Mouse (Mus musculus): ENCODE data around the gene Mgat1. TPM values are rescaled to one million over a fixed set of nuclear protein-coding genes. Genes with fewer than 3 reads are reported as not detected.
"Not testable (repeated sequence)": the region's sequence is repeated elsewhere in the genome, so short reads cannot be mapped to it uniquely, and the experiment has no call there.

Gene Mgat1
- polyA plus RNA-seq, 1 experiment from 2014 or later: 34.5 TPM

- WGBS: 67% methylated on average over 1 of the region's 1 CpGs
- not testable (repeated sequence) for H3K4me2 ChIP-seq (ENCODE audit: low read length)
Observed at GRCm38 (mm10) chr11:49284982-49285381, 41.0 kb downstream of the Mgat1 start, which contains the start of gene Olfr1392. Gene Olfr1392 (plus strand): TSS chr11:49285282.

GRCm38 (mm10) chr11:49287251-49287650, 43.3 kb downstream of the Mgat1 start:
- Histone ChIP-seq H3K27me3 (replicated peaks; ENCODE audit: control insufficient read depth, insufficient read depth, low read length) (no peaks in the 10 kb centered on the region), H3K9ac (ENCODE audit: low read depth, low read length) (no peak overlapping the region), H3K27ac (ENCODE audit: low read depth, low read length) (no peak overlapping the region), H3K4me1 (ENCODE audit: control insufficient read depth, insufficient read depth, low read depth, low read length) (no peaks in the 10 kb centered on the region), H3K4me3 (ENCODE audit: low read length) (no peak overlapping the region), H3K36me3 (ENCODE audit: control insufficient read depth, insufficient read depth, low read length) (no peaks in the 10 kb centered on the region), H3K4me2 (ENCODE audit: low read length) (no peak overlapping the region), H3K9me3 (ENCODE audit: control insufficient read depth, low read length) (peaks cover 2% of the 10 kb centered on the region)
- 88% methylated on average over 2 of the region's 2 CpGs for WGBS
- ATAC-seq: no peak

More at GRCm38 (mm10) chr11:49284982-49285381, 41.0 kb downstream of the Mgat1 start, which contains the start of gene Olfr1392:
- not testable (repeated sequence) for H3K9ac ChIP-seq (ENCODE audit: low read depth, low read length); H3K36me3 ChIP-seq (ENCODE audit: control insufficient read depth, insufficient read depth, low read length); H3K4me1 ChIP-seq (ENCODE audit: control insufficient read depth, insufficient read depth, low read depth, low read length); H3K4me3 ChIP-seq (ENCODE audit: low read length); H3K9me3 ChIP-seq (ENCODE audit: control insufficient read depth, low read length); H3K27me3 ChIP-seq (replicated peaks; ENCODE audit: control insufficient read depth, insufficient read depth, low read length); ATAC-seq; H3K27ac ChIP-seq (ENCODE audit: low read depth, low read length)

- Histone ChIP-seq H3K27ac (ENCODE audit: low read depth, low read length) (no peak overlapping the region), H3K9ac (ENCODE audit: low read depth, low read length) (no peak overlapping the region), H3K4me2 (ENCODE audit: low read length) (no peak overlapping the region), H3K9me3 (ENCODE audit: control insufficient read depth, low read length) (no peaks in the 10 kb centered on the region), H3K4me3 (ENCODE audit: low read length) (no peak overlapping the region), H3K36me3 (ENCODE audit: control insufficient read depth, insufficient read depth, low read length) (no peaks in the 10 kb centered on the region), H3K4me1 (ENCODE audit: control insufficient read depth, insufficient read depth, low read depth, low read length) (no peaks in the 10 kb centered on the region), H3K27me3 (replicated peaks; ENCODE audit: control insufficient read depth, insufficient read depth, low read length) (no peaks in the 10 kb centered on the region)
- 49% methylated on average over 3 of the region's 3 CpGs for WGBS
- ATAC-seq: no peak
Observed at GRCm38 (mm10) chr11:49292777-49293176, 48.8 kb downstream of the Mgat1 start.

GRCm38 (mm10) chr11:49304441-49304840, 60.5 kb downstream of the Mgat1 start, which contains the start of gene Olfr10:
Gene Olfr10 (plus strand): TSS chr11:49304741.
- Histone ChIP-seq H3K4me2 (ENCODE audit: low read length) (no peak within 1 kb of the TSS), H3K4me1 (ENCODE audit: control insufficient read depth, insufficient read depth, low read depth, low read length) (no peaks in the 10 kb centered on the region), H3K36me3 (ENCODE audit: control insufficient read depth, insufficient read depth, low read length) (no peaks in the 10 kb centered on the region), H3K4me3 (ENCODE audit: low read length) (no peak within 1 kb of the TSS), H3K9me3 (ENCODE audit: control insufficient read depth, low read length) (no peaks in the 10 kb centered on the region), H3K27me3 (replicated peaks; ENCODE audit: control insufficient read depth, insufficient read depth, low read length) (no peaks in the 10 kb centered on the region), H3K27ac (ENCODE audit: low read depth, low read length) (no peak within 1 kb of the TSS), H3K9ac (ENCODE audit: low read depth, low read length) (no peak within 1 kb of the TSS)
- ATAC-seq: no peak

GRCm38 (mm10) chr11:49308547-49308946, 64.6 kb downstream of the Mgat1 start:
- not testable (repeated sequence) for H3K4me3 ChIP-seq (ENCODE audit: low read length); H3K9ac ChIP-seq (ENCODE audit: low read depth, low read length); H3K4me1 ChIP-seq (ENCODE audit: control insufficient read depth, insufficient read depth, low read depth, low read length); H3K9me3 ChIP-seq (ENCODE audit: control insufficient read depth, low read length); H3K4me2 ChIP-seq (ENCODE audit: low read length); H3K36me3 ChIP-seq (ENCODE audit: control insufficient read depth, insufficient read depth, low read length); ATAC-seq; H3K27me3 ChIP-seq (replicated peaks; ENCODE audit: control insufficient read depth, insufficient read depth, low read length); H3K27ac ChIP-seq (ENCODE audit: low read depth, low read length)
- 82% methylated on average over 5 of the region's 5 CpGs for WGBS

Other genes starting within 250 kb of the Mgat1 start
- gene 9930111J21Rik2, start 192.9 kb upstream of the Mgat1 start, polyA plus RNA-seq (2015; fragmentation: Nextera tagmentation; extraction: Ambion mirVana): 0.29 and 0.40 TPM in 2 replicates
- gene Tgtp2, start 180.0 kb upstream of the Mgat1 start, polyA plus RNA-seq (2015; fragmentation: Nextera tagmentation; extraction: Ambion mirVana): 0.09 TPM in 1 of 2 replicates, not detected in the other
- 0.81 TPM in 2 replicates for gene Ifi47, start 167.6 kb upstream of the Mgat1 start, polyA plus RNA-seq (2015; fragmentation: Nextera tagmentation; extraction: Ambion mirVana)
- not detected in 2 replicates for gene Olfr1396, start 129.3 kb upstream of the Mgat1 start, polyA plus RNA-seq (2015; fragmentation: Nextera tagmentation; extraction: Ambion mirVana)
- not detected in 2 replicates for gene Olfr1395, start 101.9 kb upstream of the Mgat1 start, polyA plus RNA-seq (2015; fragmentation: Nextera tagmentation; extraction: Ambion mirVana)
- gene Olfr1394, start 89.8 kb upstream of the Mgat1 start, polyA plus RNA-seq (2015; fragmentation: Nextera tagmentation; extraction: Ambion mirVana): not detected in 2 replicates
- gene Btnl9, start 57.0 kb upstream of the Mgat1 start, polyA plus RNA-seq (2015; fragmentation: Nextera tagmentation; extraction: Ambion mirVana): 0.27 and 0.65 TPM in 2 replicates
- gene Zfp62, start 40.9 kb upstream of the Mgat1 start, polyA plus RNA-seq (2015; fragmentation: Nextera tagmentation; extraction: Ambion mirVana): 35.3 and 38.0 TPM in 2 replicates
- 0.08 TPM in 1 of 2 replicates, not detected in the other for gene Olfr1393, start 34.1 kb downstream of the Mgat1 start, polyA plus RNA-seq (2015; fragmentation: Nextera tagmentation; extraction: Ambion mirVana)
- 0.13 TPM in 1 of 2 replicates, not detected in the other for gene Olfr1392, start 41.1 kb downstream of the Mgat1 start, polyA plus RNA-seq (2015; fragmentation: Nextera tagmentation; extraction: Ambion mirVana)
- not detected in 2 replicates for gene Olfr10, start 60.5 kb downstream of the Mgat1 start, polyA plus RNA-seq (2015; fragmentation: Nextera tagmentation; extraction: Ambion mirVana)
- not detected in 2 replicates for gene Olfr1391, start 78.6 kb downstream of the Mgat1 start, polyA plus RNA-seq (2015; fragmentation: Nextera tagmentation; extraction: Ambion mirVana)
- not detected in 2 replicates for gene Olfr1390, start 91.0 kb downstream of the Mgat1 start, polyA plus RNA-seq (2015; fragmentation: Nextera tagmentation; extraction: Ambion mirVana)
- not detected in 2 replicates for gene Olfr1389, start 178.9 kb downstream of the Mgat1 start, polyA plus RNA-seq (2015; fragmentation: Nextera tagmentation; extraction: Ambion mirVana)
- 0.09 and 0.10 TPM in 2 replicates for gene Olfr1388, start 192.4 kb downstream of the Mgat1 start, polyA plus RNA-seq (2015; fragmentation: Nextera tagmentation; extraction: Ambion mirVana)
- not detected in 2 replicates for gene Olfr1387, start 211.2 kb downstream of the Mgat1 start, polyA plus RNA-seq (2015; fragmentation: Nextera tagmentation; extraction: Ambion mirVana)
- gene Olfr1386, start 220.9 kb downstream of the Mgat1 start, polyA plus RNA-seq (2015; fragmentation: Nextera tagmentation; extraction: Ambion mirVana): not detected in 2 replicates
- not detected in 2 replicates for gene Olfr1385, start 244.9 kb downstream of the Mgat1 start, polyA plus RNA-seq (2015; fragmentation: Nextera tagmentation; extraction: Ambion mirVana)

Data from hindbrain, embryonic 16.5 days (tissue).